Mouse (Mus musculus) liver, adult 2 months (tissue): ENCODE data around the gene Hadhb.

ENCODE experiments used
- CTCF ChIP-seq: fragments of 200-500 bp; IDR thresholded peaks from 2 replicates; pipeline ENCODE4 v1.5.1; 2011; ENCODE audit warnings: low read depth, low read length, control low read depth
- POLR2A ChIP-seq: fragments of 200-500 bp; IDR thresholded peaks from 2 replicates; pipeline ENCODE4 v1.6.1; 2011; ENCODE audit warnings: low read length, control low read depth; ENCODE audit not compliant: insufficient read depth; ENCODE audit errors: extremely low read depth

DNA sequence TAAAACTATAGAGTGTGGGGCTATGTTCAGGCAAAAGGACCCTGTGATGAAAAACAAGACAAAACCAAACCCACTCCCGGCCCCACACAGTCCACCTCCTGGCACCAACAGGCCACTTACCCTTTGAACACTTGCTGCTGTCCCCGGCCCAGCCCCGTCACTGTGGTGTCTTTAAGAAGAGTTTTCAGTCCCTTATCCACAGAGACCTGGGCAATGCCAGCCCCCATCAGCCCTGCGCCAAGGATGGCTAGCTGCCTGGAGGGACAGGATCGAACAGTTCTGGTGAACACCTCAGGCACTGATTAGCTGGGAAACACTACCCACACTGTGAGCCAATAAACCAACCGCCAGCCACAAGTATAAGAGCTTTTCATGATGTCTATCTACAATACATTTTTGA, 26.4 kb upstream of the Hadhb start:
- TF ChIP-seq POLR2A, result no peak
- TF ChIP-seq CTCF, result no peak
